Mouse (Mus musculus) kidney, postnatal 36 days (tissue): Measurements from ENCODE around the gene Pfkl.
"Not testable (repeated sequence)": the region's sequence is repeated elsewhere in the genome, so short reads cannot be mapped to it uniquely, and the experiment has no call there.

Experiments used
- DNase-seq, 2 experiments: peaks; one replicate each; pipeline ENCODE4 v3.0.0; 2021 to 2022; ENCODE audit warnings: mixed read lengths in 2 of 2

Pfkl gene

GRCm38 (mm10) chr10:78011116-78011515 lies 1.2 kb upstream of the Pfkl start:
- not testable (repeated sequence) for DNase-seq

DNA sequence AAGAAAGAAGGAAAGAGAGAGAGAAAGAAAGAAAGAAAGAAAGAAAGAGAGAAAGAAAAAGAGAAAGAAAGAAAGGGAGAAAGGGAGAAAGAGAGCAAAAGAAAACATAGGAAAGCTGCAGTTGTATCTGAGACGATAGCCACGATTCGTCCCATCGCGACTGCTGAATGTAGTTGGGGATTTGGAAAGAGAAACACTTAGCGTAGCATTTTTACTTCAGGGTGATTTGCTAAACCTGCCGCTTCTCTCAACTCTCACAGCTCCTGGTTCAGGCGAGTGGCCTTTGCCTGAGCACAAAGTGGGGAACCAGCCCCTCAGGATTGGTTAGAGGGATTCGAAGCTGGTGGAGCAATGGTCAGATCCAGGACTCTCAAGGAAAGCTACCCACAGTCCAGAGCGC lies 452 bp upstream of the Pfkl start:
- no peak for DNase-seq

- DNase-seq = peak; percentile 98 to 99
Measured at GRCm38 (mm10) chr10:78009184-78009944, 519 bp downstream of the Pfkl start.

GRCm38 (mm10) chr10:78008169-78008568 lies 1.7 kb downstream of the Pfkl start:
- no peak for DNase-seq

DNA sequence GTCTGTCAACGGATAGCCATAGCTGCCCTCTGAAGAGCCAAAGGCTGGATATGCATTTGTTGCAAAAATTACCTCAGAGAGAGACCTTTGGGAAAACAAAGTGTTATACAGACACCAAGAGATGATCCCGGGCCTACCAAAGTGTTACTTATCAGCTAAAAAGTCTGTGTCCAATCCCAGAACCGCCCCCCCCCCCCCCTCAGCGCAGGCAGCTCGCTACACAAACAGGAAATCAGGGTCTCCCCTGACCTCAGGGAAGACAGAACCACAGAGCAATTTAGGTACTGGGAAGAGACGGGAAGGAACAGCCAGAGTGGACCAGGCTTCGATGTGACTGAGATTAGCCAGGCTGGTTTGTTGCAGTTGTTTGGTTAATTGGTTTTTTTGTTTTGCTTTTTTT lies 2.7 kb downstream of the Pfkl start:
- no peak for DNase-seq

- DNase-seq = peak; percentile 22 to 35
Measured at GRCm38 (mm10) chr10:78005791-78006438, 4.0 kb downstream of the Pfkl start.

DNA sequence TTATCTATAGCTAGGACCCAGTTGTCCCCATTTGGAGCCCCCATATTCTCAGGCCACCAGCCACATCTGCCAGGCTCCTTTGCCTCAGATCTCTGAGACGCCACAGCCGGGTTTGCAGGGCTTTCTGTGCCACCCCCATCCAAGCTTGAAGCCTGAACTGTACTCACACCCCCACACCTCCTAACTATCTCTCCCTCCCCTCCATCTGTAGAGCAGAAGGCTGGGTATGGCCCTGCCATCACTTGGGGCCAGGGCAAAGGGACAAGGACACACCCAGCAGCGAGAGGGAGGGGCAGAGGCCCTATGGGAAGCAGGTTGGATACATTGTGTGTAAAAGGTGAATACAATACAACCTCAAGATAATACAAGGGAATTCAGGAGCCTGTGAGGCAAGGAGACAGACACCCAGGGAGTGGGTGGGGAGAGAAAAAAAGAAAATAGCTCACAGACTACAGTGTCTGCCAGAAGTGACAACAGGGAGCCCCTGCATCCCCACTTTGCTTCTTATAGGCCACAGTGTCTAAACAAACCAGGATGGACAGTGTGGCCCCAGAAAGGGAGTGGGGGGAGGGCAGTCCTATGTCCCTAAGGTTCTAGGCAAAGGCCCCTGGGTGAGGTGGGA lies 5.3 kb downstream of the Pfkl start:
- no peak for DNase-seq

GRCm38 (mm10) chr10:78002316-78002715 lies 7.6 kb downstream of the Pfkl start:
- DNase-seq = no peak

DNA sequence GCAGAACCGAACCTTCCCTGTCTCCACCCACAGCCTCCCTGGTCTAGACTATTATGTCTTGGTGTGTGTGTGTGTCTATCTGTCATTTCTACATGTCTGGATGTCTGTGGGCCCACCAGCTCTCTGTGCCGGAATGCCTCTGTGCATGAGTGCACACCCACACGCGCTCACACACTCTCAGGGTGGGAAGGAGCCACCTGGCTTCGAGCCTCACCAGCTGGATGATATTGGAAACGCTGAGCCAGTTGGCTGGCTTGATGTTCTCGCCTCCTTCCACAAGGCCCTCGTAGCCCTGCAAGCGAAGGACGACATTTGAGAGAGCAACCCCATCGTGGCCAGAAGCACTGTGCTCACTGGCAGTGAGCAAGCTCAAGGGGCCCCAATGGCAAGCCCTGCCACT lies 8.1 kb downstream of the Pfkl start:
- DNase-seq = no peak

- no peak for DNase-seq
Measured at GRCm38 (mm10) chr10:78000200-78000599, 9.7 kb downstream of the Pfkl start.

DNA sequence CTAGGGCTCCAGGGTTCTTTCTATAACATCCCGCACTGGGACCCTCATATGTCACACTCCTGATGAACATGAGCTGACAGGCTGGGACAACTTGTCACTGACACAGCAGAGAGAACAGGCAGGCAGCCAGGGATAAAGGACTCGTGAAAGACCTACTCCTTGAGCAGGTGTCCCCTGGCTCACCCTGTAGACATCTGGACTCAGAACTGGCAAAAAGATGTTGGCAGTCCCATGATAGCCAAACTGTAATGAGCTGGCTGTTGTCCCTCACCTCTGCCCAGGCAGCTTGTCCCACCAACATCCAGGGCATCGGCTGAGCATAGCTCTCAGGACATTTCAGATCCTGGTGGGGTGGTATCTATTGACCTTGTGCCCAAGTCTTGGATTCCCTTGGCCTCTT lies 14.2 kb downstream of the Pfkl start:
- DNase-seq = no peak

DNA sequence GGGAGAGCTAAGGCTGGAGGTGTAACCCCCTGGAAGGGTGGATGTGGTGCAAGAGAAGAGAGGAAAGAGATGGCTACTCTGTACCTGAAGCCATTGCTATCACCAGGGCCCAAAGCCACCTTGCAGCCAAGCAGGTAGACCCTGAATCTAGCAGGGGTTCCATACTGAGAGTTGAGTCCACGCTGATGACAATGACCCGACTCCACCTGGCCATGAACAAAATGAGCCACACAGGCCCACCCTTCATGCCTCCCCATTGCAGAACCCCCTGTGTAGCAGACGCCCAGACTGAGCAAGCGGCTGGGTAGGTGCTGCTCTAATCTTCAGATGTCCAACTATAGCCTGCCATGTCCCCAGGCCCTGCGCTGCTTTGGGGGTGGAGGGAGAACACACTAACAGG lies 24.1 kb downstream of the Pfkl start:
- no peak for DNase-seq

DNA sequence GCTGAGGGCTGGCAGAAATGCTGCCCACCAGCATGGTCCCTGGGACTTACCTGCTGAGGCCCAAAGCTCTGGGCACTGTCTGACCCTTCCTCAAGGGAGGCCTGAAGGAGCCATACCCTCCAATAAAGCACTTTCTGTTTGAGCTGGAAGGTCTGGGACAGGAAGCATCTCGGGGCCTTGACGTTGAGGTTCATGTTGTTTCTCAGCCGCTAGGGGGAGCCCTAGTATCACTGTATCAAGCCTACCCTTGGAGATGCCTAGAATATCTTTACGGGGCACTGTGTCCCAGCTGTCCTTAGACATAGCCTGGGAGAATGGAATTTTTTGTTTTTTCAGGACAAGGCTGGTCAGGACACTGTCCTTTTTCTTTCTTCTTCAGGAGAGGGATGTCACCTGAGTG lies 25.2 kb downstream of the Pfkl start:
- DNase-seq = peak; percentile 74 to 87

GRCm38 (mm10) chr10:77978351-77979350 lies 31.2 kb downstream of the Pfkl start, which contains the start of gene 1810043G02Rik:
1810043G02Rik (plus strand) TSS chr10:77978524.
- peak; percentile 100 for DNase-seq

GRCm38 (mm10) chr10:77976458-77977150 lies 33.3 kb downstream of the Pfkl start:
- DNase-seq = no peak

DNA sequence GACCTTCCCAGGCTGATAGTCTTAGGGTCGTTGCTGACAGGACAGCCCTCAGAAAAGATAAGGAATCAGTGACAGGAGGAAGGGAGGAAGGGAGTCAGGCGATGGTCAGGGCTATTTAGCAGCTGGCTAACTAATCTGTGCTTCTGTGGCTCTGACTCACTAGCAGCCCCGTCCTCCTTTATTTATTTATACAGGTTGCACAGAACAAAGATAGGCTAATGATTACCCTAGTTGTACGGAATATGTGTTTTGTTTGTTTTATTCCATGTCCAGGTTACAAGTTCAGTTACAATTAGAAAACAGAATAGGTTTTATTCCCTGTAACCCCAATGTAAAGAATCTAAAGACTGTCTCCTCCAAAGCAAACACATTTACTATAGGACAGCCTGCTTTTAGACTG lies 34.2 kb downstream of the Pfkl start:
- no peak for DNase-seq

GRCm38 (mm10) chr10:77974811-77975210 lies 35.1 kb downstream of the Pfkl start:
- no peak for DNase-seq

DNA sequence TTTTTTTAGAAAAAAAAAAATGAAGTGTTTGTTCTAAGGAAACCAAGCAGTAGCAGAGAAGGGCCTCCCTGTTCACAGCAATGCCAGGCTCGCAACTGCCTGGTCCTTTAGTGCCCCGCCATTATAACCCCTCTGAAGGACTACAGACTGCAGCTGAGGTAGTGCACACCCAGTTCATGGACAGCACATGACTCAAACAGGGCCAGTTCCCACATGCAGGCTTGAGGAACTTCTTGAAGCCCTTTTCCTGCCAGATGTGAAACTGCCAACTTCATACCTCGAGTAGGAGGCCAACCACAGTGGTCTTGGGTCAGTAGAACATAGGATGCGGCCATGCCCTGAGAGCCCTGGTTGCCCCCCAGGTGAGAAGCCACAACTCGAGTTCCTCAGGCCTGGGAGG lies 35.6 kb downstream of the Pfkl start:
- no peak for DNase-seq

GRCm38 (mm10) chr10:77971709-77972553 lies 38.0 kb downstream of the Pfkl start:
- DNase-seq = peak in 1 of 2 experiments; percentile 43

GRCm38 (mm10) chr10:77971191-77971590 lies 38.7 kb downstream of the Pfkl start:
- DNase-seq = peak in 1 of 2 experiments; percentile 19

GRCm38 (mm10) chr10:77970481-77970880 lies 39.4 kb downstream of the Pfkl start, which contains the start of gene Trpm2:
Trpm2 (minus strand) TSS chr10:77970563.
- no peak for DNase-seq
